Mouse (Mus musculus) intestine, embryonic 14.5 days (tissue): ENCODE data around the gene Gfod1. TPM values are rescaled to one million over a fixed set of nuclear protein-coding genes. Genes with fewer than 3 reads are reported as not detected.

Experiments
- ATAC-seq: fragments of 200-750 bp; cut with Nextera tagmentation; replicated peaks from 2 replicates; pipeline ENCODE4 v1.8.0; 2017; ENCODE audit warnings: low read depth, moderate number of reproducible peaks, moderate TSS enrichment, moderate library complexity; ENCODE audit not compliant: low FRiP score, low TSS enrichment
- DNase-seq: peaks from one replicate; pipeline ENCODE4 v3.0.0-alpha.2; 2018; ENCODE audit warnings: low spot score
- H3K27ac ChIP-seq: fragments of 300-500 bp; sonication (generic); 2 replicates; pipeline ENCODE4 v1.5.1; 2014; ENCODE audit warnings: low read depth, mild to moderate bottlenecking, control low read depth
- H3K27me3 ChIP-seq: fragments of 300-500 bp; sonication (generic); replicated peaks from 2 replicates; pipeline ENCODE4 v1.6.1; 2014; ENCODE audit warnings: low read length, control low read depth; ENCODE audit not compliant: control insufficient read depth, insufficient read depth
- H3K36me3 ChIP-seq: fragments of 300-500 bp; sonication (generic); 2 replicates; pipeline ENCODE4 v1.6.1; 2014; ENCODE audit warnings: low read length, control low read depth; ENCODE audit not compliant: control insufficient read depth, insufficient read depth
- H3K4me1 ChIP-seq: fragments of 300-500 bp; sonication (generic); replicated peaks from 2 replicates; pipeline ENCODE4 v1.6.1; 2014; ENCODE audit warnings: low read length, control low read depth, mixed read lengths; ENCODE audit not compliant: control insufficient read depth, insufficient read depth
- H3K4me2 ChIP-seq: fragments of 300-500 bp; sonication (generic); 2 replicates; pipeline ENCODE4 v1.6.1; 2014; ENCODE audit warnings: low read length
- H3K4me3 ChIP-seq: fragments of 300-500 bp; sonication (generic); 2 replicates; pipeline ENCODE4 v1.5.1; 2014; ENCODE audit warnings: low read depth, low read length, control low read depth, mixed read lengths
- H3K9ac ChIP-seq: fragments of 300-500 bp; sonication (generic); 2 replicates; pipeline ENCODE4 v1.6.1; 2014; ENCODE audit warnings: mild to moderate bottlenecking, low read length
- H3K9me3 ChIP-seq: fragments of 300-500 bp; sonication (generic); 2 replicates; pipeline ENCODE4 v1.6.1; 2016; ENCODE audit warnings: low read length, control low read depth; ENCODE audit not compliant: control insufficient read depth
- WGBS: fragments of 180-500 bp; shearing (Covaris S2); extraction: QIAGEN DNeasy Blood & Tissue Kit; methylation state at CpG from one replicate; pipeline ENCODE4 v1.1.7; 2014; 5-methylcytosine and 5-hydroxymethylcytosine counted together
- polyA plus RNA-seq: library from polyadenylated mRNA; unstranded; fragments of >200 nt; fragmentation: Nextera tagmentation; extraction: Ambion mirVana; gene quantifications from 2 replicates; pipeline ENCODE4 v1.2.1, GENCODE M21; 2014

The Gfod1 gene
- polyA plus RNA-seq, 1 experiment from 2014 or later = 0.18 TPM

- H3K27me3 ChIP-seq = no peaks in the 10 kb centered on the region
- no peak overlapping the region for H3K4me3 ChIP-seq
- 64% methylated on average over 6 of the region's 6 CpGs for WGBS
- no peaks in the 10 kb centered on the region for H3K36me3 ChIP-seq
- no peak for DNase-seq
- no peak overlapping the region for H3K27ac ChIP-seq
- no peaks in the 10 kb centered on the region for H3K4me1 ChIP-seq
- no peaks in the 10 kb centered on the region for H3K9me3 ChIP-seq
- no peak overlapping the region for H3K4me2 ChIP-seq
- ATAC-seq = no peak
- H3K9ac ChIP-seq = no peak overlapping the region
These were observed 53.3 kb downstream of the Gfod1 start for GRCm38 (mm10) chr13:43250653-43251052.

- no peak overlapping the region for H3K4me2 ChIP-seq
- no peak overlapping the region for H3K9ac ChIP-seq
- H3K4me3 ChIP-seq = no peak overlapping the region
- no peaks in the 10 kb centered on the region for H3K36me3 ChIP-seq
- DNase-seq (no peak), ATAC-seq (no peak)
- no peaks in the 10 kb centered on the region for H3K4me1 ChIP-seq
- WGBS = 82% methylated on average over 9 of the region's 9 CpGs
- H3K27me3 ChIP-seq = no peaks in the 10 kb centered on the region
- H3K9me3 ChIP-seq = no peaks in the 10 kb centered on the region
- H3K27ac ChIP-seq = no peak overlapping the region
These were observed 53.9 kb downstream of the Gfod1 start for GRCm38 (mm10) chr13:43250106-43250505.

GRCm38 (mm10) chr13:43248381-43248780 is 55.6 kb downstream of the Gfod1 start:
- 84% methylated on average over 6 of the region's 6 CpGs for WGBS
- H3K4me2 ChIP-seq = no peak overlapping the region
- H3K27me3 ChIP-seq = no peaks in the 10 kb centered on the region
- DNase-seq (no peak), ATAC-seq (no peak)
- no peaks in the 10 kb centered on the region for H3K9me3 ChIP-seq
- no peaks in the 10 kb centered on the region for H3K36me3 ChIP-seq
- H3K27ac ChIP-seq = no peak overlapping the region
- H3K4me3 ChIP-seq = no peak overlapping the region
- no peak overlapping the region for H3K9ac ChIP-seq
- H3K4me1 ChIP-seq = no peaks in the 10 kb centered on the region

- H3K27me3 ChIP-seq = no peaks in the 10 kb centered on the region
- 84% methylated on average over 4 of the region's 4 CpGs for WGBS
- H3K9me3 ChIP-seq = no peaks in the 10 kb centered on the region
- H3K9ac ChIP-seq = no peak overlapping the region
- no peak overlapping the region for H3K27ac ChIP-seq
- H3K36me3 ChIP-seq = no peaks in the 10 kb centered on the region
- no peaks in the 10 kb centered on the region for H3K4me1 ChIP-seq
- ATAC-seq = no peak
- no peak overlapping the region for H3K4me3 ChIP-seq
- H3K4me2 ChIP-seq = no peak overlapping the region
- DNase-seq = no peak
These were observed 57.1 kb downstream of the Gfod1 start for GRCm38 (mm10) chr13:43246876-43247275.

- H3K36me3 ChIP-seq = no peaks in the 10 kb centered on the region
- no peaks in the 10 kb centered on the region for H3K27me3 ChIP-seq
- H3K4me2 ChIP-seq = no peak overlapping the region
- no peaks in the 10 kb centered on the region for H3K9me3 ChIP-seq
- WGBS = 32% methylated on average over 7 of the region's 7 CpGs
- H3K27ac ChIP-seq = no peak overlapping the region
- DNase-seq (no peak), ATAC-seq (no peak)
- H3K4me3 ChIP-seq = no peak overlapping the region
- 0 out of 2 replicates have a peak, but pooled peaks cover 4% of the 10 kb centered on the region for H3K4me1 ChIP-seq
- no peak overlapping the region for H3K9ac ChIP-seq
These were observed 60.2 kb downstream of the Gfod1 start for GRCm38 (mm10) chr13:43243793-43244192.

DNA sequence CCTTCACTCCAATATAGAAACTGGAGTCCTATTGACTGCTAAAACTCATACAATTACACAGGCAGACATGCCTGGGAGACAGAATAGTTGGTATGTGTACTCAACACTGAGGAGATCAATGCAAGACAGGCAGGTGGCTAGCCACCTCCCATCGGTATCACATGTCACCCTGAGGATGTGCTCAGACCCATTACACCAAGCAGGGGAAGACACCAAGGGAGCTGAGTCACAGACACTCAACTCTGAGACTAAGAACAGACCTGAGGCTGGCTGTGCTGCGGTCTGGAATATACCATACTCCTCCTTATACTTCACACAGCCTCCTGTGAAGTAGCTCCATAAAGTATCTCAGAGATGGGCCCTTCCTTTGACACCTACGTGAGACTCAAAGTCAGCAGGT is 60.7 kb downstream of the Gfod1 start:
- DNase-seq = no peak
- Histone ChIP-seq H3K9ac (no peak overlapping the region), H3K9me3 (no peaks in the 10 kb centered on the region), H3K27ac (no peak overlapping the region), H3K4me1 (0 out of 2 replicates have a peak, but pooled peaks cover 4% of the 10 kb centered on the region), H3K36me3 (no peaks in the 10 kb centered on the region), H3K27me3 (no peaks in the 10 kb centered on the region), H3K4me2 (no peak overlapping the region), H3K4me3 (no peak overlapping the region)
- 94% methylated on average over 3 of the region's 3 CpGs for WGBS
- no peak for ATAC-seq

DNA sequence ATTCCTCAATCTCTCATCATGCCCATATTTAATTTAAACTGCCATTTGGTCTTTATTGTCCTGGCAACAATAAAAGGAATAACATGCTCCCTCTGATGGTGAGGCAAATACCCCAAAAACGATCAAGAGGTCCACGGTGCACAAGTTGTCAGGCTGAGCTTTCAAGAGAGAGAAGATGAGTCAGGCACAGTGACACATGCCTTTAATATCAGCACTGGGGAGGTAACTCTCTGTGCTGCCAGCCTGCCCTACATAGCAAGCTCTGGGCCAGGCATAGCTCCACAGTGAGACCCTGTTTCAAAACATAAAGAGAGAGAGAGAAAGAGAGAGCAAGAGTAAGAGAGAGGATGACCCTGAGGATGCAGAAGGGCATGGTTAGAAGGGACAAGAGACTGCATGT is 62.2 kb downstream of the Gfod1 start:
- Histone ChIP-seq H3K4me1 (0 out of 2 replicates have a peak, but pooled peaks cover 4% of the 10 kb centered on the region), H3K4me3 (no peak overlapping the region), H3K4me2 (no peak overlapping the region), H3K27me3 (no peaks in the 10 kb centered on the region), H3K36me3 (no peaks in the 10 kb centered on the region), H3K27ac (no peak overlapping the region), H3K9me3 (no peaks in the 10 kb centered on the region), H3K9ac (no peak overlapping the region)
- no peak for DNase-seq
- 90% methylated on average over 2 of the region's 2 CpGs for WGBS
- ATAC-seq = no peak

- H3K9me3 ChIP-seq = no peaks in the 10 kb centered on the region
- H3K9ac ChIP-seq = no peak overlapping the region
- no peaks in the 10 kb centered on the region for H3K27me3 ChIP-seq
- no peak overlapping the region for H3K27ac ChIP-seq
- no peaks in the 10 kb centered on the region for H3K36me3 ChIP-seq
- H3K4me2 ChIP-seq = no peak overlapping the region
- 56% methylated on average over 1 of the region's 1 CpGs for WGBS
- H3K4me1 ChIP-seq = 0 out of 2 replicates have a peak, but pooled peaks cover 4% of the 10 kb centered on the region
- H3K4me3 ChIP-seq = no peak overlapping the region
- ATAC-seq (no peak), DNase-seq (no peak)
These were observed 62.9 kb downstream of the Gfod1 start for GRCm38 (mm10) chr13:43241069-43241468.

DNA sequence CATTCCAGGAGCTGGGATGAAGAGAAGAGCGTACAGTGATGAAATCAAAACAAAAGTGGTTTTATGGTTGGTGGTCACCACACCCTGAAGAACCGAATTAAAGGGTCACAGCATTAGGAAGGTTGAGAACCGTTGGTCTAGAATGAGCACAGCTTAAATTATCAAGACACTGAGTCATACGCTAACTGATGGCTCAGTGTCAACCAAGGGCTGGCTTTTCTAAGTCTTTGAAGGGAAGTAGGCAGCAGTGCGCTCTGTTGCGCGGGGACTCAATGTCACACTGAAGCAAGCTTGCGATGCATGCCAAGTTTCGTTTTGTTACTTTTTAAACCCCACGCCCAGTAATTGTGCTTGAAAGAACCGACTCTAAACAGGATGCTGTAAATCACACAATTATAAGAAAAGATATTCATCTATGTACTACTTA is 64.2 kb downstream of the Gfod1 start:
- H3K9me3 ChIP-seq = no peaks in the 10 kb centered on the region
- H3K9ac ChIP-seq = no peak overlapping the region
- no peak for ATAC-seq
- no peaks in the 10 kb centered on the region for H3K36me3 ChIP-seq
- H3K4me1 ChIP-seq = 0 out of 2 replicates have a peak, but pooled peaks cover 4% of the 10 kb centered on the region
- WGBS = 75% methylated on average over 11 of the region's 11 CpGs
- H3K27ac ChIP-seq = no peak overlapping the region
- no peak overlapping the region for H3K4me2 ChIP-seq
- DNase-seq = no peak
- no peaks in the 10 kb centered on the region for H3K27me3 ChIP-seq
- no peak overlapping the region for H3K4me3 ChIP-seq
